Mouse (Mus musculus) limb, embryonic 12.5 days (tissue): ENCODE measurements at regions not wholly inside any gene's neighbourhood (a gene's known extent, or its start where the extent isn't known, plus 50 kb on each side); places are given as distances from the start of the nearest gene placed in this dataset.
A peak's percentile ranks its signal among the peaks of the same experiment; 100 is the strongest.

Experiments
- ATAC-seq: fragments of 200-750 bp; cut with Nextera tagmentation; 2 replicates; pipeline ENCODE4 v1.8.0; 2017; ENCODE audit warnings: low read depth, moderate TSS enrichment; ENCODE audit not compliant: insufficient number of reproducible peaks, insufficient read depth, low FRiP score, low TSS enrichment
- H3K27ac ChIP-seq: fragments of 300-500 bp; sonication (generic); 2 replicates; pipeline ENCODE4 v1.5.1; 2016; ENCODE audit warnings: mild to moderate bottlenecking, moderate library complexity
- H3K27me3 ChIP-seq: fragments of 300-500 bp; sonication (generic); 2 replicates; pipeline ENCODE4 v1.6.1; 2016; ENCODE audit warnings: mild to moderate bottlenecking, moderate library complexity
- H3K36me3 ChIP-seq: fragments of 300-500 bp; sonication (generic); 2 replicates; pipeline ENCODE4 v1.6.1; 2016; ENCODE audit warnings: mild to moderate bottlenecking, moderate library complexity
- H3K4me1 ChIP-seq: fragments of 300-500 bp; sonication (generic); replicated peaks from 2 replicates; pipeline ENCODE4 v1.6.1; 2016
- H3K4me2 ChIP-seq: fragments of 300-500 bp; sonication (generic); 2 replicates; pipeline ENCODE4 v1.6.1; 2016; ENCODE audit warnings: mild to moderate bottlenecking, moderate library complexity
- H3K4me3 ChIP-seq: fragments of 300-500 bp; sonication (generic); replicated peaks from 2 replicates; pipeline ENCODE4 v1.5.1; 2016; ENCODE audit warnings: mild to moderate bottlenecking
- H3K9ac ChIP-seq: fragments of 300-500 bp; sonication (generic); replicated peaks from 2 replicates; pipeline ENCODE4 v1.6.1; 2016; ENCODE audit warnings: mild to moderate bottlenecking, moderate library complexity
- H3K9me3 ChIP-seq: fragments of 300-500 bp; sonication (generic); 2 replicates; pipeline ENCODE4 v1.6.1; 2016; ENCODE audit warnings: mild to moderate bottlenecking, moderate library complexity
- WGBS: fragments of 180-500 bp; shearing (Covaris S2); methylation state at CpG from one replicate; pipeline ENCODE4 v1.1.7; 2016; 5-methylcytosine and 5-hydroxymethylcytosine counted together

DNA sequence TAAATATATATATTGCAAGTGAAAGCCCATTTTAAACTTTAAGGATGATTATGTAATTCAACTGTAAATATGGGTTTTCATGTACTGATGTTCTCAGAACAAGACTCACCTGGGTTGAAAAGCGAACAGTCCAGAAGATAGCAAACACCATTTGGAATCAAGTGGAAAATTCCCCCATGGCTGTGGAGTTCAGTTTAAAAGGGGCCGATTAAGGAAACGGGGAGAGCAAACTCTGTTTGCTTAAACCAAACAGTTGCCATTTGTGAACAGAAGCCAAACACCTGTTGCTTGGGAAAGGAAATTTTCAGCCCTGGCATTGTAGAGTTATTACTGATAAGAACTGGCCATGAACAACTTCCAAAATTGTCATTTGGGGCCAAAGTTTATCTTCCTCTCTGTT, 126.1 kb downstream of the Tent5c start:
- H3K4me1 ChIP-seq: 0 out of 2 replicates have a peak, but pooled peaks cover 10% of the 10 kb centered on the region
- H3K27me3 ChIP-seq: no peaks in the 10 kb centered on the region
- H3K4me3 ChIP-seq: no peak overlapping the region
- no peaks in the 10 kb centered on the region for H3K36me3 ChIP-seq
- no peak for ATAC-seq
- no peak overlapping the region for H3K4me2 ChIP-seq
- H3K9ac ChIP-seq: no peak overlapping the region
- H3K9me3 ChIP-seq: no peaks in the 10 kb centered on the region
- 77% methylated on average over 3 of the region's 3 CpGs for WGBS
- no peak overlapping the region for H3K27ac ChIP-seq

- H3K9ac ChIP-seq: no peak overlapping the region
- ATAC-seq: no peak
- H3K27me3 ChIP-seq: no peaks in the 10 kb centered on the region
- H3K4me1 ChIP-seq: 0 out of 2 replicates have a peak, but pooled peaks cover 2% of the 10 kb centered on the region
- 83% methylated on average over 3 of the region's 3 CpGs for WGBS
- H3K36me3 ChIP-seq: no peaks in the 10 kb centered on the region
- no peak overlapping the region for H3K4me3 ChIP-seq
- no peaks in the 10 kb centered on the region for H3K9me3 ChIP-seq
- no peak overlapping the region for H3K4me2 ChIP-seq
- H3K27ac ChIP-seq: no peak overlapping the region
Measured at GRCm38 (mm10) chr3:100360019-100360418, 129.1 kb downstream of the Tent5c start.

DNA sequence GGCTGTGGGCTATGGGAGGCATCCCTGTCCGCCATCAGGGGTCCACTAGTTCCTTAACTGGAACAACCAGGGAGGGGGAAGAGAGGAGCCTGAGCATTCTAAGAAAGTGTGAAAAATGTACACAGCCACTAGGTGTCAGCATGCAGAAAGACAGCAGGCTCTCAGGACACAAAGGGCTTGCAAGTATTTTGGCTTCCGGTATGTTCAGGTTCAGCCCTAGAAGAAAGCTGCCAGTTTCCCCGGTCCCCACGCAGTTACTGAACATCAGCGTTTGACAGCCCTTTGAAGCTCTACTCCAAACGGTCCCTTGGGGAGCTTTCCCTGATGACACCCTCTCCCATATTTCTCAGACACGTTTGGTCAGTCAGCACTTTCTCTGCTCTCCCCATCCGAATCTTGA, 130.1 kb downstream of the Tent5c start:
- Histone ChIP-seq H3K27ac (no peak overlapping the region), H3K4me3 (no peak overlapping the region; the same call in 1 of the 2 replicates), H3K9me3 (no peaks in the 10 kb centered on the region), H3K27me3 (no peaks in the 10 kb centered on the region), H3K36me3 (no peaks in the 10 kb centered on the region), H3K4me1 (no peaks in the 10 kb centered on the region), H3K9ac (peak overlapping the region; percentile 40), H3K4me2 (peak overlapping the region; percentile 46)
- peak; percentile 83; the same call in 1 of the 2 replicates for ATAC-seq
- 26% methylated on average over 8 of the region's 8 CpGs for WGBS

GRCm38 (mm10) chr3:100333478-100333877, 155.6 kb downstream of the Tent5c start:
- Histone ChIP-seq H3K36me3 (no peaks in the 10 kb centered on the region), H3K4me2 (no peak overlapping the region), H3K4me3 (no peak overlapping the region), H3K27ac (no peak overlapping the region), H3K27me3 (no peaks in the 10 kb centered on the region), H3K9ac (no peak overlapping the region), H3K4me1 (no peaks in the 10 kb centered on the region), H3K9me3 (peaks cover 7% of the 10 kb centered on the region; the same call in 1 of the 2 replicates)
- WGBS: 78% methylated on average over 2 of the region's 2 CpGs
- ATAC-seq: no peak

GRCm38 (mm10) chr3:100318357-100318756, 156.2 kb upstream of the Wdr3 start:
- H3K36me3 ChIP-seq: no peaks in the 10 kb centered on the region
- no peaks in the 10 kb centered on the region for H3K9me3 ChIP-seq
- H3K27ac ChIP-seq: no peak overlapping the region
- H3K4me2 ChIP-seq: no peak overlapping the region
- no peak overlapping the region for H3K4me3 ChIP-seq
- H3K4me1 ChIP-seq: no peaks in the 10 kb centered on the region
- ATAC-seq: no peak
- H3K27me3 ChIP-seq: no peaks in the 10 kb centered on the region
- no peak overlapping the region for H3K9ac ChIP-seq

DNA sequence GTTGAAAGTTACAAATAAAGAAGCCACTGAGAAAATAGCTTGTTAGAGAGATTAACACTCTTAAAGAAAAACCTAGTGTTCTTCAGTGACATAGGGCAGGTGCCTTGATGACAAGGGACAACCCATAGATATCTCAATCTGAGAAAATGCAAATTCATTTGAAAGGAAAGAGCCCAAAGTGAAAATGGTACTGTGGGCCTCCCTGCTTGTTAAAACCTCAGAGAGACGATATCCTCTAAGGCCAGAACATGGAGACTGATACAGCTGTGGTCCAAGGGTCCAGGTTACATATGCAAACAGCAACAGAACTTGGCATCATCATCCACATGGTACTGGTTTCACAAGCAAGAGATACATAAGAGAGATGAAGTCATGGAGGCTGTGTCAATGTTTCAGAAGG, 125.6 kb upstream of the Wdr3 start:
- no peak for ATAC-seq
- Histone ChIP-seq H3K4me1 (no peaks in the 10 kb centered on the region), H3K9ac (no peak overlapping the region), H3K9me3 (no peaks in the 10 kb centered on the region), H3K4me3 (no peak overlapping the region), H3K27me3 (no peaks in the 10 kb centered on the region), H3K36me3 (no peaks in the 10 kb centered on the region), H3K27ac (no peak overlapping the region), H3K4me2 (no peak overlapping the region)
- 83% methylated on average over 1 of the region's 1 CpGs for WGBS

DNA sequence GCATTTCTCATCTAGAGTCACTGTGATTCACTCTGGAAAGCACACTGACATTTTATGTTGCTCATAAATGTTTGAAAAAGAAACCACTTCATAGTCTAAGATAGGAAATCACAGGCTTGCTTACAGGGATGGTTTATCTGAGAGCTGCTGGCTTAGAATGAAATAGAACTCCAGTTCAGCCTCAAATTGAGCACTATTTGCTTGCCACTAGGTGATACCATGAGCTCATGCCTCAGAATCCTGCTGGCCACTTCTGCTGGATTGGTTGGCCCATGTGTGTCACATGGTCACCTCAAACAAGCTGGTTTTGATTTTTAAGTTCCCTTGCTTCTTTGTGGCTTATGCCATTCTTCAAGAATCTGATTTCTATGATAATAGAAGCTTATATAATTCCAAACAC, 104.8 kb upstream of the Wdr3 start:
- H3K9ac ChIP-seq: no peak overlapping the region
- H3K36me3 ChIP-seq: no peaks in the 10 kb centered on the region
- no peak overlapping the region for H3K27ac ChIP-seq
- no peak overlapping the region for H3K4me3 ChIP-seq
- H3K4me2 ChIP-seq: no peak overlapping the region
- peaks cover 3% of the 10 kb centered on the region; the same call in 1 of the 2 replicates for H3K9me3 ChIP-seq
- no peaks in the 10 kb centered on the region for H3K4me1 ChIP-seq
- H3K27me3 ChIP-seq: no peaks in the 10 kb centered on the region
- ATAC-seq: no peak

DNA sequence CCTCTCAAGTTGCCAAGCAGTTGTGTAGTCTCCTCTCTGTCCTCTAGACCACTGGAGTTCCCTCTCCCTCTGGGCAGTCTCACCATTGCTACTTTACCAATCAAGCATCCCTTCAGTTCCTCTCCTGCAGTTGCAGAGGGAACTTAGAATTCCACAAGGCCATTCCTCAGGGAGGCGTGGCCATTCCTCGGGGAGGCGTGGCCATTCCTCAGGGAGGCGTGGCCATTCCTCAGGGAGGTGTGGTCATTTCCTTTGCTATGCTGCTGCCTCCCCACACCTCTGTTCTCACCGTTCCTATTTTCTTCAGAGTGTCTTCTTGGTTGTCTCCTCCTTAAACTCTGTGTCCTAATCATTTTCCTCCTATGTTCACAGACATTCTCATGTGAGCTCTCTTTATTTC, 102.8 kb upstream of the Wdr3 start:
- H3K9ac ChIP-seq: no peak overlapping the region
- no peak overlapping the region for H3K4me3 ChIP-seq
- no peak overlapping the region for H3K27ac ChIP-seq
- no peaks in the 10 kb centered on the region for H3K27me3 ChIP-seq
- H3K9me3 ChIP-seq: peaks cover 3% of the 10 kb centered on the region; the same call in 1 of the 2 replicates
- H3K4me2 ChIP-seq: no peak overlapping the region
- H3K36me3 ChIP-seq: no peaks in the 10 kb centered on the region
- 60% methylated on average over 5 of the region's 5 CpGs for WGBS
- H3K4me1 ChIP-seq: no peaks in the 10 kb centered on the region
- ATAC-seq: no peak
